Mouse (Mus musculus) brain, embryonic 14.5 days (tissue): ENCODE data around the gene Tgoln1.

Experiments
- CTCF ChIP-seq: fragments of 200-500 bp; IDR thresholded peaks from 2 replicates; pipeline ENCODE4 v1.5.1; 2012; ENCODE audit warnings: inconsistent platforms, mild to moderate bottlenecking, moderate library complexity, borderline replicate concordance; ENCODE audit not compliant: insufficient read depth, insufficient read length; ENCODE audit errors: extremely low read depth
- POLR2A ChIP-seq: fragments of 200-500 bp; IDR thresholded peaks from 2 replicates; pipeline ENCODE4 v1.6.1; 2012; ENCODE audit warnings: mild to moderate bottlenecking, inconsistent platforms, borderline replicate concordance; ENCODE audit not compliant: poor library complexity, insufficient read depth, insufficient read length, severe bottlenecking; ENCODE audit errors: extremely low read depth

GRCm38 (mm10) chr6:72622917-72623316 lies 6.1 kb upstream of the Tgoln1 start:
- no peak for TF ChIP-seq CTCF
- no peak for TF ChIP-seq POLR2A
